Mouse (Mus musculus) lung, postnatal 0 days (tissue): ENCODE results near the gene Maco1. TPM values are rescaled to one million over a fixed set of nuclear protein-coding genes. Genes with fewer than 3 reads are reported as not detected.

Source experiments
- ATAC-seq: fragments of 200-750 bp; cut with Nextera tagmentation; 2 replicates; pipeline ENCODE4 v1.8.0; 2017; ENCODE audit warnings: moderate library complexity
- DNase-seq: peaks from one replicate; pipeline ENCODE4 v3.0.0-alpha.2; 2016; ENCODE audit warnings: low spot score
- H3K27ac ChIP-seq: fragments of 300-500 bp; sonication (generic); 2 replicates; pipeline ENCODE4 v1.5.1; 2014; ENCODE audit warnings: antibody characterized with exemption, mild to moderate bottlenecking, low read length, mixed read lengths
- H3K27me3 ChIP-seq: fragments of 300-500 bp; sonication (generic); replicated peaks from 2 replicates; pipeline ENCODE4 v1.6.1; 2014; ENCODE audit warnings: low read length, mixed read lengths; ENCODE audit not compliant: insufficient read depth
- H3K36me3 ChIP-seq: fragments of 300-500 bp; sonication (generic); 2 replicates; pipeline ENCODE4 v1.6.1; 2014; ENCODE audit warnings: low read length, mixed read lengths; ENCODE audit not compliant: insufficient read depth
- H3K4me1 ChIP-seq: fragments of 300-500 bp; sonication (generic); 2 replicates; pipeline ENCODE4 v1.6.1; 2014; ENCODE audit warnings: antibody characterized with exemption, low read depth, low read length, mixed read lengths; ENCODE audit not compliant: insufficient read depth
- H3K4me2 ChIP-seq: fragments of 300-500 bp; sonication (generic); replicated peaks from 2 replicates; pipeline ENCODE4 v1.6.1; 2014; ENCODE audit warnings: low read depth, mild to moderate bottlenecking, low read length, moderate library complexity, mixed read lengths
- H3K4me3 ChIP-seq: fragments of 300-500 bp; sonication (generic); 2 replicates; pipeline ENCODE4 v1.5.1; 2014; ENCODE audit warnings: low read depth, low read length
- H3K9ac ChIP-seq: fragments of 300-500 bp; sonication (generic); replicated peaks from 2 replicates; pipeline ENCODE4 v1.6.1; 2014; ENCODE audit warnings: low read depth, mild to moderate bottlenecking
- H3K9me3 ChIP-seq: fragments of 300-500 bp; sonication (generic); 2 replicates; pipeline ENCODE4 v1.6.1; 2016; ENCODE audit warnings: low read length, mixed read lengths
- CTCF ChIP-seq: IDR thresholded peaks from 2 replicates; pipeline ENCODE4 v1.5.1; 2016; ENCODE audit warnings: antibody characterized with exemption, mild to moderate bottlenecking
- EP300 ChIP-seq: IDR thresholded peaks from 2 replicates; pipeline ENCODE4 v1.6.1; 2016; ENCODE audit warnings: antibody characterized with exemption, mild to moderate bottlenecking, control low read depth
- WGBS: fragments of 180-500 bp; shearing (Covaris S2); extraction: QIAGEN DNeasy Blood & Tissue Kit; methylation state at CpG from one replicate; pipeline ENCODE4 v1.1.7; 2014; 5-methylcytosine and 5-hydroxymethylcytosine counted together
- polyA plus RNA-seq: library from polyadenylated mRNA; unstranded; fragments of >200 nt; fragmentation: Nextera tagmentation; extraction: Ambion mirVana; gene quantifications from 2 replicates; pipeline ENCODE4 v1.2.1, GENCODE M21; 2015

Maco1 gene
- polyA plus RNA-seq, 1 experiment from 2014 or later, result 33.1 TPM

DNA sequence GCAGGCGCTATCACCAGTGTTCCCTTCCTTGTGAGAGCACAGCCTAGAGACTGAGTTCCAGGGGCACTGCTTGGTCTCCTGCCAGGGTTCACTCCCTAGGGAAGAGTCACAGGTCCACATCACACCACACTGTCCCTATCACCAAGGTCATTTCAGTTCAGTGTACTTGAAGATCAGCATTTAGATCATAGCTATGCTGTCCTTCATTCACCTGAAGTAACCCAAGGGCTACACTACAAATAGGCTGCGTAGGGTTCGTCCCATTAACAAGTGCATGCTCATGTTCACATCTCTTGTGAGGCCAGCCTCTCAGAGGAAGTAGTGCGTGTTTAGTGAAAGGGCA is 38.9 kb downstream of the Maco1 start:
- no peak for TF ChIP-seq CTCF
- TF ChIP-seq EP300, result no peak
- no peak for DNase-seq
- ATAC-seq, result no peak
- Histone ChIP-seq H3K4me1 (no peaks in the 10 kb centered on the region), H3K9ac (no peak overlapping the region), H3K4me2 (no peak overlapping the region), H3K9me3 (no peaks in the 10 kb centered on the region), H3K27me3 (no peaks in the 10 kb centered on the region), H3K27ac (no peak overlapping the region), H3K36me3 (0 out of 2 replicates have a peak, but pooled peaks cover 9% of the 10 kb centered on the region), H3K4me3 (no peak overlapping the region)
- 85% methylated on average over 4 of the region's 4 CpGs for WGBS

DNA sequence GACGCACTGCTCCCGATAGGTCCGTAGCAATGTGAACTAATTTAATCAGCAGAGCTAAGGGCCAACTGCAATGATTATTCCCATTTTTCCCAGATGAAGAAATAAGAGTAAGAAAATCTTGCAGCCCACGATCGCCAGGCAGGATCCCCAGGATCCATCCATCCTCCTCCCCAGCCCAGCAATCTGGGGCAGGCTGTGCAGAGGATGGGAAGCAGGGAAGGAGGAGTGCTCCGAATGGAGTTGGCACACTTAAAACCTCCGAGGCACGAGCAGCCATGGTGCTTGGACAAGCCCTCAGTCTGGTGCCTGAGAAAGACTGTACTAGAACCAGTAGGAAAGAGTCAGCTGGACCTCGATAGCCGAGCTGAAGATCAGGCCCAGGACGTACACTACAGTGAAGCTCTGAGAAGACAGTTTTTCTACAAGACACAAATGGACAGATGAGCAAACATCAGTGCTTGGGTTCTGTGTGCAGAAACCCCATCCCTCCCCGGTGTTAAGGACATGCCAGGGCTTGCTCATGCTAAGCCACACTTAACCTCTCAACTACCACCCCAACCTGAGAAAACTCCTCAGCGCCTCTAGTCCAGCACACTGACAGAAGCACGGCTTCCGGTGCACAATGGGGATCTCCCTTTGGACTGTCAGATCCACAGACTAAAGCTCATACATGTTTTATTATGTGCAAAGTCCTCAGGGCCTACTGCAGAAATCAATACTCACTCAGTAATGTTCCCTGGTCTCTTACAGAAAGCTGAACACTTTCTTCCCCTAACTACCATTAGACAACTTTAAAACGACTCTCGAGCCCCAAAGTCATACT is 39.5 kb downstream of the Maco1 start:
- Histone ChIP-seq H3K4me3 (no peak overlapping the region), H3K27me3 (no peaks in the 10 kb centered on the region), H3K36me3 (0 out of 2 replicates have a peak, but pooled peaks cover 13% of the 10 kb centered on the region), H3K4me2 (no peak overlapping the region), H3K9ac (no peak overlapping the region), H3K4me1 (no peaks in the 10 kb centered on the region), H3K27ac (no peak overlapping the region), H3K9me3 (no peaks in the 10 kb centered on the region)
- no peak for ATAC-seq
- no peak for DNase-seq
- TF ChIP-seq CTCF (no peak), EP300 (no peak)
- 84% methylated on average over 17 of the region's 17 CpGs for WGBS

DNA sequence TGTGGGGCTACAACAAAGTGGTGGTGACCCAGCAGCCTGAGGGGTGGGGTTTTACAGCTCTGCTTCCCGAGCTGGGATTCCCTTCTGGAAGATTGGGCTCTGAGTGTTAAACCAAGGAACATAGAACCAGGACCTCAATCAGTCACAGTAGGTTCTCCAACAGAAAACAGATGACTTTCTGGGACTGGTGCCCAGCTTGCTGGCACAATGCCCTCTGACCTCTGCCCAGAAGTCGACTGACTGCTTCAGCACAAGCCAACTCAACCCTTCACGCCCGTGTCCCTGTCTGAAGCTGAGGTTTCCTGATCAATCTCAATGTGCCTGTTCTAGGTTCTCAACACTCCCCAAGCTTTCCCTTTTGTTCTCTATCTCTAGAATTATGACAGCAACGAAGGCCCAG is 48.4 kb downstream of the Maco1 start:
- Histone ChIP-seq H3K4me2 (no peak overlapping the region), H3K4me1 (no peaks in the 10 kb centered on the region; the same call in 1 of the 2 replicates), H3K27me3 (no peaks in the 10 kb centered on the region), H3K9ac (no peak overlapping the region), H3K27ac (no peak overlapping the region), H3K36me3 (peaks cover 19% of the 10 kb centered on the region; the same call in 1 of the 2 replicates), H3K9me3 (no peaks in the 10 kb centered on the region), H3K4me3 (no peak overlapping the region)
- peak; percentile 54 for DNase-seq
- TF ChIP-seq EP300 (no peak), CTCF (no peak)
- 35% methylated on average over 5 of the region's 5 CpGs for WGBS
- no peak for ATAC-seq

DNA sequence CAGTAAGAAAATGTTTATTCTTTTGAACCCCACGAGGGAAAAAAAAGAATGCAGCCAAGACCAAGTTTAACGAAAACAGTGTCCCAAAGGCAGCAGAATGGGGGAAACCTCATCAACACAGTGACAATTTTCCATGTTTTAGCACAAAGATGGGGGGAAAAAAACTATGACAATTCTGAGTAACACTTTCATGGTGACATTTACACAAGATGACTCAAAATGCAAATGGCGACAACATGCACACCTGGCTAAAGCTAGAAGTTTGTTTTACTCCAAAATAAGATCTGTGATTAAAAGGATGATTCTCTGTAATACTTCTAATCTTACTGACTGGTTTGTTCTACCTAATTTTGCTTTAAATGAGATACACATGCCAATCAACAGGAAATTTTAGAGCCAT is 50.4 kb downstream of the Maco1 start:
- Histone ChIP-seq H3K4me2 (no peak overlapping the region), H3K27me3 (no peaks in the 10 kb centered on the region), H3K4me1 (no peaks in the 10 kb centered on the region; the same call in 1 of the 2 replicates), H3K4me3 (no peak overlapping the region), H3K9ac (no peak overlapping the region), H3K27ac (no peak overlapping the region), H3K36me3 (peaks cover 10% of the 10 kb centered on the region; the same call in 1 of the 2 replicates), H3K9me3 (no peaks in the 10 kb centered on the region)
- no peak for DNase-seq
- WGBS, result 70% methylated on average over 3 of the region's 3 CpGs
- no peak for ATAC-seq
- TF ChIP-seq CTCF (no peak), EP300 (no peak)

DNA sequence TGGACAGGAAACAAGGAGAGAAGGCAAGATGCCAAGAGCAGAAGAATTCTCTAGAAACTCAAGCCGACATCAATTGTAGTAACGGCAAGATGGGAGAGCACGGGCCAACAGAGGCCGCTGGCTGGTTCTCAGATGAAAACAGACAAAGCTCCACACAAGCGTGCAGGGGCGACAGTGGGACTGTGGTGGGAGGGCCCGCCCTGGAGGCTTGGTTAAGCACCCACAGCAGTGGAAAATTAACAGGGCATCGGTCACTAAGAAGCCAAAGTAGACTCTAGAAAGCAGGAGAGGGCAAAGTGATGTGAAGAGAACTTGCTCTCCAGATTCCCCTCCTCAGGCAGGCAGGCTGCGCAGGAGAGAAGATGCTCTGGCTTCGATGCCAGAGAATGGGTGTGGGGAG is 51.0 kb downstream of the Maco1 start:
- no peaks in the 10 kb centered on the region; the same call in 1 of the 2 replicates for H3K4me1 ChIP-seq
- no peak overlapping the region for H3K27ac ChIP-seq
- ATAC-seq, result no peak
- no peaks in the 10 kb centered on the region for H3K27me3 ChIP-seq
- no peaks in the 10 kb centered on the region for H3K9me3 ChIP-seq
- peaks cover 10% of the 10 kb centered on the region; the same call in 1 of the 2 replicates for H3K36me3 ChIP-seq
- no peak overlapping the region for H3K4me3 ChIP-seq
- no peak overlapping the region for H3K4me2 ChIP-seq
- WGBS, result 84% methylated on average over 10 of the region's 10 CpGs
- H3K9ac ChIP-seq, result no peak overlapping the region
- TF ChIP-seq CTCF (no peak), EP300 (no peak)
- no peak for DNase-seq

DNA sequence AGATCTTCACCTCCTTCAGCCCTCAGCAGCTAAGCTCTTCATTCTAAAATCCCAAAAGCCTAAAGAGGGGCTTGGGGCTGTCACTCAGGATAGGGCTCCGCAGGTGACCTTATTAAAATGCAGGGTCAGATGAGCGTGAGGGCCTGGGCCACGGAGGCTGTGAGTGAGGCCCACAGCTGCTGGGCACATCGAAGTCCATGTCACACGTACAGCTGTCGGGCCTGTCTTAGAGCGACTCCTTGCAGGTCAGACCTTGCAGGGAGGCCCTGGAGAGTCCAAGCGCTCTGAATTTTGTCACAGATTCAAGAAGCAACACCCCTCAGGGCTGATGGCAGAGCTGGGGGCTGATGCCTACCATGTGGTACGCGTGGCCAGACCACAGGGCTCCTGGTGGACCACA is 52.5 kb downstream of the Maco1 start:
- H3K4me3 ChIP-seq, result no peak overlapping the region
- 77% methylated on average over 10 of the region's 10 CpGs for WGBS
- peaks cover under 1% of the 10 kb centered on the region; the same call in 1 of the 2 replicates for H3K36me3 ChIP-seq
- no peak for ATAC-seq
- no peak for TF ChIP-seq EP300
- no peak for TF ChIP-seq CTCF
- no peak for DNase-seq
- peaks cover 5% of the 10 kb centered on the region; the same call in 1 of the 2 replicates for H3K4me1 ChIP-seq
- H3K27me3 ChIP-seq, result no peaks in the 10 kb centered on the region
- no peaks in the 10 kb centered on the region for H3K9me3 ChIP-seq
- no peak overlapping the region for H3K27ac ChIP-seq
- H3K9ac ChIP-seq, result no peak overlapping the region
- H3K4me2 ChIP-seq, result no peak overlapping the region
